Mouse (Mus musculus) C2C12 (cell line): ENCODE data around the gene Ift43. TPM values are rescaled to one million over a fixed set of nuclear protein-coding genes. Genes with fewer than 3 reads are reported as not detected.

Experiments
- H3K27me3 ChIP-seq: one replicate; pipeline ENCODE4 v1.6.1; 2011; ENCODE audit not compliant: control insufficient read depth, insufficient read depth, insufficient read length
- H3K36me3 ChIP-seq: one replicate; pipeline ENCODE4 v1.6.1; 2011; ENCODE audit not compliant: control insufficient read depth, insufficient read depth
- H3K4me3 ChIP-seq: one replicate; pipeline ENCODE4 v1.5.1; 2011; ENCODE audit warnings: mild to moderate bottlenecking, control low read depth; ENCODE audit not compliant: poor library complexity, insufficient read depth, severe bottlenecking
- H3K79me2 ChIP-seq: one replicate; pipeline ENCODE4 v1.6.1; 2011; ENCODE audit not compliant: control insufficient read depth, insufficient read depth
- H3K79me3 ChIP-seq: one replicate; pipeline ENCODE4 v1.6.1; 2011; ENCODE audit warnings: low read depth, control low read depth
- H3ac ChIP-seq: one replicate; pipeline ENCODE3; 2011; ENCODE audit warnings: low read depth; ENCODE audit not compliant: control insufficient read depth, insufficient read length
- CEBPB ChIP-seq: IDR thresholded peaks from one replicate; pipeline ENCODE4 v1.6.1; 2011; ENCODE audit warnings: low read depth, mild to moderate bottlenecking, control low read depth, moderate library complexity
- CTCF ChIP-seq: IDR thresholded peaks from one replicate; pipeline ENCODE4 v1.5.1; 2011; ENCODE audit not compliant: control insufficient read depth, insufficient read depth, insufficient read length
- FOSL1 ChIP-seq: IDR thresholded peaks from one replicate; pipeline ENCODE4 v1.8.0; 2011; ENCODE audit warnings: mild to moderate bottlenecking, low read length; ENCODE audit not compliant: poor library complexity, insufficient read depth, severe bottlenecking
- MAX ChIP-seq: IDR thresholded peaks from one replicate; pipeline ENCODE4 v1.6.1; 2011; ENCODE audit warnings: mild to moderate bottlenecking, control low read depth
- MYOD1 ChIP-seq: IDR thresholded peaks from one replicate; pipeline ENCODE4 v1.6.1; 2011; ENCODE audit warnings: low read depth; ENCODE audit not compliant: control insufficient read depth, insufficient read length
- MYOG ChIP-seq: IDR thresholded peaks from one replicate; pipeline ENCODE4 v1.6.1; 2011; ENCODE audit not compliant: control insufficient read depth, insufficient read length; ENCODE audit errors: extremely low read depth
- USF1 ChIP-seq: IDR thresholded peaks from one replicate; pipeline ENCODE4 v1.6.1; 2011; ENCODE audit warnings: low read depth, mild to moderate bottlenecking, control low read depth, moderate library complexity
- polyA plus RNA-seq: library from polyadenylated mRNA; unstranded; fragments of >200 nt; fragmentation: generic; extraction: Trizol; gene quantifications from one replicate; pipeline ENCODE4 v1.2.1, GENCODE M21; 2012; ENCODE audit warnings: missing spikeins

Ift43 gene
- polyA plus RNA-seq, 1 experiment: 45.1 TPM

DNA sequence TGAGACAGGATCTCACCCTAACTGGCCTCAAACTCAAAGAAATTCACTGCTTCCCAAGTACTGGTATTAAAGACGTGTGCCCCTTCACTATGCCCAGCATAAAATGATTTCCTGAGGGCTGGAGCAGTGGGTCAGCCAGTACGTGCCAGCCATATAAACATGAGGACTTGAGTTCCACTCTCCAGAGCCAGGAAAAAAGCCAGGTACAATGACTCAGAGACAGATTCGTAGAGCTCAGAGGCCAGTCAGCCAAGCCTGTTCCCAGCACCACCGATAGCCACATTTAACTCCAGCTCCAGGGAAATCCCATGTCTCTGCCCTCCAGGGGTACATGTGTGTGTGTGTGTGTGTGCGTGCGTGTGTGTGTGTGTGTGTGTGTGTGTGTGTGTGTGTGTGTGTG lies 42.6 kb upstream of the Ift43 start:
- Histone ChIP-seq H3K27me3 (no peaks in the 10 kb centered on the region), H3K79me3 (no peaks in the 10 kb centered on the region), H3ac (no peak overlapping the region), H3K36me3 (no peaks in the 10 kb centered on the region), H3K79me2 (no peaks in the 10 kb centered on the region), H3K4me3 (no peak overlapping the region)
- TF ChIP-seq USF1: no peak
- TF ChIP-seq MAX: no peak
- no peak for TF ChIP-seq FOSL1
- no peak for TF ChIP-seq CEBPB
- TF ChIP-seq CTCF: no peak
- TF ChIP-seq MYOG: no peak
- TF ChIP-seq MYOD1: no peak

DNA sequence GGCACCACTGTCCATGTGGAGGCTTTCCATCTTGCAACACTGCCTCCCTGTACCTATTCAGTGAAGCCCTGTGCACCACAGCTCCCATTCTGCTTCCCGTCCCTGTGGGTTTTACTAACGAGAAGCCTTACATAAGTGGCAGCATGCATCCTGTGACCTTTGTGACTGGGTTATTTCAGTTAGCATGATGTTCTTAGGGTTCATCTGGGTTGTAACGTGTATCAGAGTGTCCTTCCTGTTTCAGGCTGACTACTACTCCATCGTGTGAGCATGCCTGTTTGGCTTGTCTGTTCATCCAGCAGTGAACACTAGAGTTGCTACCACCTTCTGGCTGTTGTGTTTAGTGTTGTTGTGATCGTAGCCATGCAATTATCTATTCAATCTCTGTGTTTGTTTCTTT lies 36.2 kb upstream of the Ift43 start:
- no peaks in the 10 kb centered on the region for H3K79me2 ChIP-seq
- TF ChIP-seq CTCF (no peak), MYOD1 (no peak), FOSL1 (no peak), MAX (no peak), USF1 (no peak)
- no peak overlapping the region for H3ac ChIP-seq
- H3K36me3 ChIP-seq: no peaks in the 10 kb centered on the region
- H3K4me3 ChIP-seq: no peak overlapping the region
- H3K27me3 ChIP-seq: no peaks in the 10 kb centered on the region
- no peaks in the 10 kb centered on the region for H3K79me3 ChIP-seq

- H3K27me3 ChIP-seq: no peaks in the 10 kb centered on the region
- no peaks in the 10 kb centered on the region for H3K79me3 ChIP-seq
- no peaks in the 10 kb centered on the region for H3K79me2 ChIP-seq
- no peak overlapping the region for H3ac ChIP-seq
- no peak overlapping the region for H3K4me3 ChIP-seq
- TF ChIP-seq CTCF (no peak), FOSL1 (no peak)
- no peaks in the 10 kb centered on the region for H3K36me3 ChIP-seq
Observed at GRCm38 (mm10) chr12:86046776-86047175, 35.6 kb upstream of the Ift43 start.

GRCm38 (mm10) chr12:86047376-86047775 lies 35.0 kb upstream of the Ift43 start:
- no peaks in the 10 kb centered on the region for H3K36me3 ChIP-seq
- no peaks in the 10 kb centered on the region for H3K79me2 ChIP-seq
- H3K79me3 ChIP-seq: no peaks in the 10 kb centered on the region
- no peak overlapping the region for H3K4me3 ChIP-seq
- H3K27me3 ChIP-seq: no peaks in the 10 kb centered on the region
- no peak overlapping the region for H3ac ChIP-seq
- TF ChIP-seq MYOG: no peak
- no peak for TF ChIP-seq CEBPB
- TF ChIP-seq CTCF: no peak
- no peak for TF ChIP-seq USF1
- no peak for TF ChIP-seq MYOD1
- no peak for TF ChIP-seq MAX
- TF ChIP-seq FOSL1: no peak

DNA sequence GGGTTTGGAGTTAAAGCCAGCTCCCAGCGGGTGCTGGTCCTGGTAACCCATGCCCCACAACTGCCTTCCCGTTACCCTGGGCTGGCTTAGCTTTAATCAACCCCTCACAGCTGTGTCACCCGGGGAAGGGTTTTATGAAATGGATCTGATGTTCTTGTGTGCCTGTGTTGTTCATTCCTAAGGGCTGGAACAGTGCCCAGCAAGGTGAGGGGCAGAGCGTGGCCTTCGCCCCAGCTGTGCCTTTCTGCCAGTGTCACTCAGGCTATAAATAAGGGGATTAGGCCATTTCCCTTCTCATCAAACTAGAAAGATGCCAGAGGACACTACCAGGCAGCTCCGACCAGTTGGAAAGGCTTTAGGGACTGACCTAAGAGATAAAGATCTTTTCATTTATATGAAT lies 32.5 kb upstream of the Ift43 start:
- TF ChIP-seq MYOD1 (no peak), CTCF (no peak), USF1 (no peak), MYOG (no peak)
- H3K4me3 ChIP-seq: no peak overlapping the region
- H3ac ChIP-seq: no peak overlapping the region
- no peaks in the 10 kb centered on the region for H3K79me2 ChIP-seq
- no peaks in the 10 kb centered on the region for H3K36me3 ChIP-seq
- no peaks in the 10 kb centered on the region for H3K79me3 ChIP-seq
- no peaks in the 10 kb centered on the region for H3K27me3 ChIP-seq

- Histone ChIP-seq H3K79me3 (no peaks in the 10 kb centered on the region), H3ac (no peak overlapping the region), H3K79me2 (no peaks in the 10 kb centered on the region), H3K36me3 (peaks cover 8% of the 10 kb centered on the region), H3K27me3 (no peaks in the 10 kb centered on the region), H3K4me3 (no peak overlapping the region)
- TF ChIP-seq USF1 (no peak), FOSL1 (no peak), CTCF (no peak), MYOD1 (no peak), MAX (no peak), MYOG (no peak), CEBPB (no peak)
Observed at GRCm38 (mm10) chr12:86051477-86051876, 30.9 kb upstream of the Ift43 start.

GRCm38 (mm10) chr12:86055306-86055705 lies 27.0 kb upstream of the Ift43 start:
- H3K27me3 ChIP-seq: no peaks in the 10 kb centered on the region
- TF ChIP-seq MAX (no peak), MYOD1 (no peak), FOSL1 (no peak), MYOG (no peak), USF1 (no peak), CEBPB (no peak), CTCF (no peak)
- no peak overlapping the region for H3K4me3 ChIP-seq
- no peaks in the 10 kb centered on the region for H3K79me2 ChIP-seq
- no peaks in the 10 kb centered on the region for H3K79me3 ChIP-seq
- peaks cover 16% of the 10 kb centered on the region for H3K36me3 ChIP-seq
- H3ac ChIP-seq: no peak overlapping the region
